Mouse (Mus musculus): ENCODE results near the gene Mrfap1. TPM values are rescaled to one million over a fixed set of nuclear protein-coding genes. Genes with fewer than 3 reads are reported as not detected.

Gene Mrfap1
- polyA plus RNA-seq, 1 experiment, result 263 TPM

Other genes starting within 250 kb of the Mrfap1 start
- 7.8 TPM for gene Tbc1d14, start 203.5 kb downstream of the Mrfap1 start, polyA plus RNA-seq (2012; fragmentation: generic; extraction: Trizol)
- 12.3 TPM for gene D5Ertd579e, start 100.7 kb downstream of the Mrfap1 start, polyA plus RNA-seq (2012; fragmentation: generic; extraction: Trizol)
- 20.3 TPM for gene Bloc1s4, start 48.1 kb downstream of the Mrfap1 start, polyA plus RNA-seq (2012; fragmentation: generic; extraction: Trizol)
- 9.7 TPM for gene Man2b2, start 33.9 kb upstream of the Mrfap1 start, polyA plus RNA-seq (2012; fragmentation: generic; extraction: Trizol)
- 0.01 TPM for gene Ppp2r2c, start 71.7 kb upstream of the Mrfap1 start, polyA plus RNA-seq (2012; fragmentation: generic; extraction: Trizol)
- 83.4 TPM for gene Wfs1, start 192.4 kb upstream of the Mrfap1 start, polyA plus RNA-seq (2012; fragmentation: generic; extraction: Trizol)